Mouse (Mus musculus) brain, embryonic 14.5 days (tissue): ENCODE measurements around the gene Rnaseh1.

Source experiments
- CTCF ChIP-seq: fragments of 200-500 bp; IDR thresholded peaks from 2 replicates; pipeline ENCODE4 v1.5.1; 2012; ENCODE audit warnings: inconsistent platforms, mild to moderate bottlenecking, moderate library complexity, borderline replicate concordance; ENCODE audit not compliant: insufficient read depth, insufficient read length; ENCODE audit errors: extremely low read depth
- POLR2A ChIP-seq: fragments of 200-500 bp; IDR thresholded peaks from 2 replicates; pipeline ENCODE4 v1.6.1; 2012; ENCODE audit warnings: mild to moderate bottlenecking, inconsistent platforms, borderline replicate concordance; ENCODE audit not compliant: poor library complexity, insufficient read depth, insufficient read length, severe bottlenecking; ENCODE audit errors: extremely low read depth

DNA sequence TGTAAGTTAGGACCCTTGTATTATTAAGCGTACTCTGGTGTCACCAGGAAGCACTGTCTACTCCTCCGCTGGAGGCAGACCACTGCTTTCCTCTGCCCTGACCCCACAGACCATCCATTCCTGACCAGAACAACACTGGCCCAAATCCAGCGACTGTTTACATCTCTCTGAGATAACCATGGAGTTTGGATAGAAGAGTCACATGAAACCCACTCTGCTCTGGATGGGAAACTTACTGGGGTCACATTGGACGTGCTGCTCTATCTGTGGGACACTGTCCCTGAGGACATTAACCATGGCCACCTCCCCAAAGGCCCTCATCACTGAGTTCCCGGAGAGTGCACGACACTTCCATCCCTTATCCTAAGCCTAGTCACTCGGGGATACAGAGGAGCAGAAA is 24.0 kb upstream of the Rnaseh1 start:
- TF ChIP-seq CTCF = no peak
- TF ChIP-seq POLR2A = no peak
